Mouse (Mus musculus) neural tube, embryonic 11.5 days (tissue): ENCODE data around the gene Tbx21. TPM values are rescaled to one million over a fixed set of nuclear protein-coding genes. Genes with fewer than 3 reads are reported as not detected.

Source experiments
- ATAC-seq: fragments of 200-750 bp; cut with Nextera tagmentation; 2 replicates; pipeline ENCODE4 v1.8.0; 2017; ENCODE audit warnings: moderate number of reproducible peaks, mild to moderate bottlenecking, moderate TSS enrichment, moderate library complexity; ENCODE audit not compliant: insufficient read depth, low FRiP score, low TSS enrichment
- DNase-seq: peaks from one replicate; pipeline ENCODE4 v3.0.0-alpha.2; 2015; ENCODE audit warnings: low spot score
- H3K27ac ChIP-seq: fragments of 300-500 bp; sonication (generic); 2 replicates; pipeline ENCODE4 v1.5.1; 2014; ENCODE audit warnings: low read depth, mild to moderate bottlenecking, low read length
- H3K27me3 ChIP-seq: fragments of 300-500 bp; sonication (generic); 2 replicates; pipeline ENCODE4 v1.6.1; 2014; ENCODE audit warnings: mild to moderate bottlenecking, low read length, mixed read lengths; ENCODE audit not compliant: control insufficient read depth, insufficient read depth
- H3K36me3 ChIP-seq: fragments of 300-500 bp; sonication (generic); 2 replicates; pipeline ENCODE4 v1.6.1; 2014; ENCODE audit warnings: mild to moderate bottlenecking, low read length, moderate library complexity, mixed read lengths; ENCODE audit not compliant: control insufficient read depth, insufficient read depth
- H3K4me1 ChIP-seq: fragments of 300-500 bp; sonication (generic); 2 replicates; pipeline ENCODE4 v1.6.1; 2014; ENCODE audit warnings: low read length, mixed read lengths; ENCODE audit not compliant: control insufficient read depth, insufficient read depth
- H3K4me2 ChIP-seq: fragments of 300-500 bp; sonication (generic); 2 replicates; pipeline ENCODE4 v1.6.1; 2014; ENCODE audit warnings: low read depth, mild to moderate bottlenecking, moderate library complexity
- H3K4me3 ChIP-seq: fragments of 300-500 bp; sonication (generic); 2 replicates; pipeline ENCODE4 v1.5.1; 2014; ENCODE audit warnings: low read depth, low read length
- H3K9ac ChIP-seq: fragments of 300-500 bp; sonication (generic); 2 replicates; pipeline ENCODE4 v1.6.1; 2014; ENCODE audit warnings: mild to moderate bottlenecking, low read length
- H3K9me3 ChIP-seq: fragments of 300-500 bp; sonication (generic); 2 replicates; pipeline ENCODE4 v1.6.1; 2016; ENCODE audit warnings: low read length; ENCODE audit not compliant: control insufficient read depth
- WGBS: fragments of 180-500 bp; shearing (Covaris S2); extraction: QIAGEN DNeasy Blood & Tissue Kit; methylation state at CpG from one replicate; pipeline ENCODE4 v1.1.7; 2014; 5-methylcytosine and 5-hydroxymethylcytosine counted together
- microRNA-seq: library from miRNA; unstranded; fragments of <30 nt; microRNA quantifications from one replicate; pipeline ENCODE4, GENCODE M21; 2016
- polyA plus RNA-seq: library from polyadenylated mRNA; unstranded; fragments of >200 nt; fragmentation: Nextera tagmentation; extraction: Ambion mirVana; gene quantifications from 2 replicates; pipeline ENCODE4 v1.2.1, GENCODE M21; 2014

The Tbx21 gene
- polyA plus RNA-seq, 1 experiment from 2014 or later: 0.21 TPM

- H3K27me3 ChIP-seq: no peaks in the 10 kb centered on the region
- no peak overlapping the region for H3K9ac ChIP-seq
- no peak overlapping the region for H3K4me2 ChIP-seq
- H3K4me3 ChIP-seq: no peak overlapping the region
- 84% methylated on average over 6 of the region's 6 CpGs for WGBS
- peaks cover 11% of the 10 kb centered on the region for H3K4me1 ChIP-seq
- H3K27ac ChIP-seq: no peak overlapping the region
- no peaks in the 10 kb centered on the region for H3K9me3 ChIP-seq
- ATAC-seq: no peak
- no peak for DNase-seq
- H3K36me3 ChIP-seq: peaks cover 4% of the 10 kb centered on the region
Measured at GRCm38 (mm10) chr11:97049492-97050085, 65.5 kb downstream of the Tbx21 start.

DNA sequence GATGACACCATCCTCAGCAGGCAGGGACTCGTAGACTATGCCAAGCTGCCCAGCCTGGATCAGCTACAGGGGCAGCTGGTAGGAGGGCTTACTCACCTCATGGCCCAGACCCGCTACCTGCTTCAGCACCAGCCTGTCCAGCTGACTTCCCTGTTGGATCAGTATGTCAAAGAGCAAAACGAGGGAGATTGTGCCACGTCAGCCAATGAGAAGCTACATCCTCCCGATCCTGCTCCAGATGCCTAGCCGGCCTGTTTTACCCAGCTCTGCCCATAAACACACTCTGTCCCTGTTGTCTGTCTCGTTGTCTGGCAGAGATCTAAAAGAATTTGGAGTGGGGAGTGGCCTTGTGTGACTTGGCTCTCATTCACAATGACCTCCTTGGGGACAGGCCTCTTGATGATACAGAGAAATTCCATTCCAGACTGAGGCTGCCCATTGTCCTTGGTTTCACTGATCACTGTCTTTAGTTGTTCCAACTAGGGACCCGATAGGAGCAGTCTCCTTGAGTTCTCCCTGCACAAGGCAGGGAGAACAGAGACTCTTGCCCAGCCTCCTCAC is 67.0 kb downstream of the Tbx21 start:
- no peak for DNase-seq
- Histone ChIP-seq H3K27me3 (no peaks in the 10 kb centered on the region), H3K9ac (no peak overlapping the region), H3K4me1 (peaks cover 11% of the 10 kb centered on the region), H3K4me3 (no peak overlapping the region), H3K9me3 (no peaks in the 10 kb centered on the region), H3K27ac (no peak overlapping the region), H3K4me2 (no peak overlapping the region), H3K36me3 (peaks cover 4% of the 10 kb centered on the region)
- ATAC-seq: no peak
- 87% methylated on average over 8 of the region's 8 CpGs for WGBS

Small RNAs within 50 kb of the gene (microRNA-seq; reads per million reads assigned to microRNA genes)
- gene Mir7235: not detected
- gene Mir8103: 1.3 reads per million

Other genes starting within 250 kb of the Tbx21 start
- 92.7 and 93.1 TPM in 2 replicates for gene Cdk5rap3, start 198.8 kb downstream of the Tbx21 start, polyA plus RNA-seq
- 0.57 and 0.78 TPM in 2 replicates for gene Prr15l, start 187.2 kb downstream of the Tbx21 start, polyA plus RNA-seq
- 24.0 and 26.2 TPM in 2 replicates for gene Pnpo, start 171.3 kb downstream of the Tbx21 start, polyA plus RNA-seq
- 26.9 and 29.4 TPM in 2 replicates for gene Sp2, start 132.4 kb downstream of the Tbx21 start, polyA plus RNA-seq
- gene Sp6, start 101.9 kb downstream of the Tbx21 start, polyA plus RNA-seq: 0.09 and 0.20 TPM in 2 replicates
- gene Scrn2, start 85.4 kb downstream of the Tbx21 start, polyA plus RNA-seq: 20.9 and 26.5 TPM in 2 replicates
- gene Lrrc46, start 73.9 kb downstream of the Tbx21 start, polyA plus RNA-seq: 2.7 and 3.1 TPM in 2 replicates
- 75.8 and 78.7 TPM in 2 replicates for gene Mrpl10, start 73.8 kb downstream of the Tbx21 start, polyA plus RNA-seq
- gene Osbpl7, start 64.7 kb downstream of the Tbx21 start, polyA plus RNA-seq: 5.3 and 7.2 TPM in 2 replicates
- gene Tbkbp1, start 36.2 kb upstream of the Tbx21 start, polyA plus RNA-seq: 5.8 and 5.9 TPM in 2 replicates
- gene Kpnb1, start 72.5 kb upstream of the Tbx21 start, polyA plus RNA-seq: 85.3 and 86.7 TPM in 2 replicates
- 98.6 and 102 TPM in 2 replicates for gene Npepps, start 165.3 kb upstream of the Tbx21 start, polyA plus RNA-seq
- gene Mrpl45, start 200.4 kb upstream of the Tbx21 start, polyA plus RNA-seq: 49.0 and 52.9 TPM in 2 replicates
- gene Gpr179, start 236.7 kb upstream of the Tbx21 start, polyA plus RNA-seq: 0.04 and 0.08 TPM in 2 replicates
- gene Socs7, start 247.2 kb upstream of the Tbx21 start, polyA plus RNA-seq: 3.1 and 3.2 TPM in 2 replicates